Mouse (Mus musculus): ENCODE data around the gene Gm9803. TPM values are rescaled to one million over a fixed set of nuclear protein-coding genes. Genes with fewer than 3 reads are reported as not detected.
"Not testable (repeated sequence)": the region's sequence is repeated elsewhere in the genome, so short reads cannot be mapped to it uniquely, and the experiment has no call there.

The Gm9803 gene
- total RNA-seq (2021) = 10 to 100 TPM in 1 of 2 experiments, not detected in 1; 12.2 TPM

DNA sequence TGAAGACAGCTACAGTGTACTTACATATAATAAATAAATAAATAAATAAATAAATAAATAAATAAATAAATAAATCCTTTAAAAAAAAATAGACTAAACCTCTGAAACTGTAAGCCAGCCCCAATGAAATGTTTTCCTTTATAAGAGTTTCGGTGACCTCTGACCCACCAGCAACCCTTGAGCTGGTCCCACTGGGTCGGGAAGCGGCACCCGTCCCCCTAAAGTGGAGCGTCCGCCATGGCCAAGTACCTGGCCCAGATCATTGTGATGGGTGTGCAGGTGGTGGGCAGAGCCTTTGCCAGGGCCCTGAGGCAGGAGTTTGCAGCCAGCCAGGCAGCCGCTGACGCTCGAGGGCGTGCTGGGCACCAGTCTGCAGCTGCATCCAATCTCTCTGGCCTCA lies at the start of gene Gm9803:
Gene Gm9803 (plus strand): TSS at position 154 of the 400 bp plus-strand sequence.
- DNase-seq (ENCODE audit: low spot score in 2 of 2); intact Hi-C loops (cut with DNase I): not testable (repeated sequence)

DNA sequence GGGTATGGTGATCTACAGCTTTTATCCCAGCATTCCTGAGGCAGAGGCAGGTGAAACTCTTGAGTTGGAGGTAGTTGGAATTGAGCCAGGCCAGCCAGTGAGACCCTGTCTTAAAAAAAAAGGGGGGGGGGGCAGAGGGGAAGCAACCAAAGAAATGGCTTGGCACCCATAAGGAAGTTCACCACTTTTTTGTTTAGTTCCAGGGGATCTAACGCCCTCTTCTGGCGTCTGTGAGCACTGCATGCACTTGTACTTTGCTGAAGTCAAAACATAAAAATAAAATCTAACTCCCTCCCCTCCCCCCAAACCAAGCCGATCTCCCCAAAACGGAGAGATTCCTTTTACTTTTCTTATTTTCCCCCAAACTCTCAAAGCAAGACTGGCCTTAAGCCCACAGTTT lies 48.5 kb upstream of the Gm9803 start:
- DNase-seq (ENCODE audit: low spot score in 2 of 2) = no peak
- intact Hi-C loops (cut with DNase I) = loop anchor here (5.0 kb wide), 1 partner anchor 303 kb away; the partner anchor contains the start of genes 9030612E09Rik and Sobp

DNA sequence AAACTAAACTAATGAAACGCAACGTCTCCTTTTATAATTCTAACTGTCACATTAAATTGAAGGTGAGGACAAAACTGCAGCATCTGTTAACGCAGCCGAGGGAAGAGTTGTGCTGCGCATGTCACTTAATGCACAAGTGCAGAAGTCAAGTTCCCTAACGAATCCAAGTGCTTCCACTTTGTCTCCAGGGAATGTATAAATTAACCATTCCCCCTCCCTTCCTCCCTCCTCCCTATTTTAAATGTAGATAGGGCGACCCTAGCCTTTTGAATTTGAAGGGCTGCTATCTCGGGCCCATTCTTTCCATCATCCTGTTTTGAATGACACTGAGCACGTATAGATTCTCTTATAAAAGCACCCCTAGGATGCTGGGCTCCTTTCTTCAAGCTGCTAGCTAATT lies 46.4 kb upstream of the Gm9803 start:
- no peak for DNase-seq (ENCODE audit: low spot score in 2 of 2)
- intact Hi-C loops (cut with DNase I) = loop anchor here (5.0 kb wide), 1 partner anchor 305 kb away; the partner anchor contains the start of genes 9030612E09Rik and Sobp

DNA sequence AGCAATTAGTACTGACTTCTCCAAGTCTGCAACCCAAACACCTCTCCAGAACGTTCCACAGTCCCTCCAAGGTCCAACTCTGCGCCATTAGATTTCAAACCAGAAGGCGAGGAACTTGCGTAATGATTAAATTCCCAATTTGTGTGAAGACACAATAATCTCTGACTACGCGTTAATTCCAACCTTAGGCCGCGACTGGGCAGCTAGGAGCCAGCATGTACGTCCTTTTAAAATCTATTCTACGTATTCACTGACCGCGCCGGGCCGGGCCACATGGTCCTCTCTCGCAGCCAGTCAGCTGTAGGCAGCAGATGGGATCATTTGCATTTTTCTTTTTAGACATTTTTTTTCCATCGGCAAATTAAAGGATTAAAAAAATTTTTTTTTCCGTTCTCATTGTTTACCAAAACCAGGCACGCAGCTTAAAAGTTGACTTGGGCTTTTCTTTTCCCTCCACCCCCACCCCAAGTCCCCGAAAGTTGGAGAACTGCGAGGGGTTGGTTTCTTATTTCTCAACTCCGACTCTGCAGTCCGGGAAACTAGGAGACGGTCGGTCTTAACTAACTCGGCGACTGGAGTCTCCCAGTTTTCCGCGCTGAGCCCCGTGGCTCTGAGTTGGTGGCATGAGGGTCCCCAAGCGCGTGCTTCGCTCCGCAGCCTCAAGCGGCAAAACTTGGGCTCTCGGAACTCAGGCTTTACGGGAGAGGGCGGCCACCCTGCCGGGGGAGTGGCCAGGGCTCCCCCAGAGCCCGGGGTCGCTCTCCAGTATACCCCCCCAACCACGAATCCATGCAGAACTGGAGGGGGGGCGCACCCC lies 45.8 kb upstream of the Gm9803 start:
- peak; percentile 32 to 52 for DNase-seq (ENCODE audit: low spot score in 2 of 2)
- intact Hi-C loops (cut with DNase I) = loop anchor here (2.0 to 5.0 kb wide), 2 partner anchors 63 to 306 kb away; partner anchors contain the start of genes 1700021F05Rik, 9030612E09Rik and Sobp

DNA sequence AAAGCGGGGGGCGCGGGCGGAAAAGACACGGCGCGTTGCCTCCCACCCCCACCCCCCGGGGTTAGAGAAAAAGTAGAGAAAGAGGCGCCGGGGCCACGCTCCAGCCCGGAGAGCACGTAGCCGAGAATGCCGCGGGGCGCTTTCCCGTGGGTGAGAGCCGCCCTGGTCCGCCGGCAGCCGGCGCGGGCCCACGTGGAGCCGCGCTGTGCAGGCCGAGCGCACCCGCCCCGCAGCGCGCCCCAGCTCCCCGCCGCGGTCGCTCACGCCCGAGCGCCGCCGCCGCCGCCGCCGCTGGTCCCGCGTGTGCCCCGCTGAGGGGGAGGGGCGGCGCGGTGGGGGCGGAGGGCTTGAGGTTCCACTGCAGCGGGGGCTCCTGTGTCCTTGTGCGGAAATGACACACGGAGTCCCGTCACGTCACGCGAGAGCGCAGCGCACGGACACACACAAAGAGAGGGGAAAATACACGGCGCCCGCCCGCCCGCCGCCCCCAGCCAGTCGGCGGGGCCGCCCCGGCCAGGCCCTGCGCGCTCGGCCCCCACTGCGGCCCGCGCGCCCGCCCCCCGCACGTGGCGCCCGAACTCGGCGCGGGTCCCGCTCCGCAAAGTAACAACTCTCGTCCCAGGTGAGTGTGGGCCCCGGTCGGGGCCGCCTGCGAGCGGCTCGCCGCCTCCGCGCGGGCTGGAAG lies 45.0 kb upstream of the Gm9803 start, which contains the start of gene Bend3:
Gene Bend3 (plus strand): TSS at position 81 of the 685 bp plus-strand sequence.
- DNase-seq (ENCODE audit: low spot score in 2 of 2) = peak; percentile 64 to 66
- intact Hi-C loops (cut with DNase I) = loop anchor here (2.0 to 5.0 kb wide), 2 partner anchors 62 to 307 kb away; partner anchors contain the start of genes 1700021F05Rik, 9030612E09Rik and Sobp

DNA sequence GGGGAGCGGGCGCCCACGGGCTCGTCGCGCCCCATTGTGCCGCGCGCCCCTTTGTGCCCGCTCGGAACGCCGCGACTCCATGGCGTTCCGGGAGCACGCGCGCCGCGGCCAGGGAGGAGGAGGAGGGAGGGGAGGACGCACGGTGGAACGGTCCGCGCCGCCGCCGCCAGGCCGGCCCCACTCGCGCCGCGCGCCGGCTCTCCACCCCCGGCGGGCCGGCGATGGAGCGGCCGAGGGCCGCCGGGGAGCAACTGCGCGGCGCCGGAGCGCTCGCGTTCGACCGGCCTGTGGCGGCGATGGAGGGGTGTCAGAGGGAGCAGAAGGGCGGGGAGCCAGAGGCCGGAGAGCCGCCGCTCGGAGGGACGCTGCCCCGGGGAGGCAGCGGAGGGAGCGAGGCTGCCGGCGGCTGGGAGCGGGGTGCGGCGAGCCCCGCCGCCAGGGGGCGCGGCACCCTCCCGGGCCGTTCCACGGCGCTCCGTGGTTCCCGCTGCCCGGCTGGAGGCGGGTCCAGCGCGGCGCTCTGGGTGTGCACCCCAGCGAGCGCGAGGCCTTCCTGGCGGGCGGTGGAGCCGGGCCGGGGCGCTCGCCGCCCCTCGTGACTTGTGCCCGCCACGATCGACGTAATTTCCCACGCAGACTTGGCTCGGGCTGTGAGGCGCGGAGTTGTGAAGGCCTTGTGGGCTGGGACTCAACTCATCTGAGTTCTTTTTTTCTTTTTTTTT lies 44.3 kb upstream of the Gm9803 start:
- intact Hi-C loops (cut with DNase I) = loop anchor here (2.0 to 5.0 kb wide), 2 partner anchors 61 to 307 kb away; partner anchors contain the start of genes 1700021F05Rik, 9030612E09Rik and Sobp
- DNase-seq (ENCODE audit: low spot score in 2 of 2) = peak; percentile 83 to 89

DNA sequence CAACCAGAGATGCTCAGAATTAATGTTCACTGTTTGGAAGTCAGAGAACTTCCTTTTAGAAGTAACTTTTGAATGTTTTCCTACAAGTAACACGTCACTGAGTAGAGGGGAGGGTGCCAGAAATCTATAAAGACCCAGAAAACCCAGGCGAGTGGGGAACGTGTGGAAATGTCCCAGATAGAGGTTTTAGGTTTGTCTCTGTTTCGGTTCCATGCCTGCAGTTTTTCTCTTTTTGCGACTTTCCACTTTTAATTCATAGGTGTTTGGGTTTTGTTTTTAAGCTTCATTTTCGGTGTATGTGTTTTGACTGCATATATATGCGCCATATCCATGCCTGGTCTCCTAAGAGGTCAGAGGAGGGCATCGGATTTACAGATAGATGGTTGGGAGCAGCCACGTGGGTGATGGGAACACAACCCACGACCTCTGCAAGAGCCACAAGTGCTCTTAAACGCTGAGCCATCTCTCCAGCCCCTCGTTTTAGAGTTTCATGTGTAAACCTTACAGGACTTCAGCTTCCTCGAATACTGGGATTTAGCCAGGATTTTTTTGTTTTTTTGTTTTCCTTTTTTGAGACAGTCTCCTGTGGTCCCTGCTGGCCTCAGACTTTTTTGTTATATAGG lies 43.5 kb upstream of the Gm9803 start:
- no peak for DNase-seq (ENCODE audit: low spot score in 2 of 2)
- intact Hi-C loops (cut with DNase I) = no loop called here

DNA sequence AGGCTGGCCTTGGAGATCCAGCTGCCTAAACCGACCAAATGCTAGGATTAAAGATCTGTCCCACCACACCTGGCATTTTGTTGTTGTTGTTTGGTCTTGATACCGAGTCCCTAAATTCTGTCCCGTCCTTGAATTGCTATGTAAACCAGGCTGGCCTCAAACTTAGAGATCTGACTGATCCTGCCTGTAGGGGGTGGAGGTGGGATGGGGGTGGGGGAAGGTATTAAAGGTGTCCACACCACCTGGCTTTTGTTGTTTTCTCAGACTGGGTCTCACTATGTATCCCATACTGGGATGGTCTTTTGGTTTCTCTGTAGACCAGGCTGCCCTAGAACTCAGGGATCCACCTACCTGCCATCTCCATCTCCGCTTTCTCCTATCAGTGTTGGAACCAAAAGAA lies 42.7 kb upstream of the Gm9803 start:
- intact Hi-C loops (cut with DNase I) = no loop called here
- DNase-seq (ENCODE audit: low spot score in 2 of 2) = no peak

DNA sequence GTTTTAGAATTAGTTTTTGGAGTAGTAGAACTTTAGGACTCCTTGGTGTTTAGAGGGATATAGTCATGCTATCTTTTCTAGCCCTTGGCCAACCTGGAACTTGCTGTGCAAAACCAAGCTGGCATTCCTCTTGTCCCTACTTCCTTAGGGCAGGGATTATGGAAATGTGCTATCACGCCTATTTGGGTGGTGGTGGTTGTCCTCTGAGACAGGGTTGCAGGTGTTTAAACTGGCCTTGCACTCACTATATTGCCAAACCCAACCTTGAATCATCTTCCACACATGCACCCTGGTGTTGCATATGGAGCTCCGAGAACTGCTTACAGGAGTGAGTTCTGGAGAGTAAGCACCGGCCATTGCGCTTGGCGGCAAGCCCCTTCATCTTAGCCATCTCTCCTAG lies 41.9 kb upstream of the Gm9803 start:
- intact Hi-C loops (cut with DNase I) = no loop called here
- DNase-seq (ENCODE audit: low spot score in 2 of 2) = no peak

DNA sequence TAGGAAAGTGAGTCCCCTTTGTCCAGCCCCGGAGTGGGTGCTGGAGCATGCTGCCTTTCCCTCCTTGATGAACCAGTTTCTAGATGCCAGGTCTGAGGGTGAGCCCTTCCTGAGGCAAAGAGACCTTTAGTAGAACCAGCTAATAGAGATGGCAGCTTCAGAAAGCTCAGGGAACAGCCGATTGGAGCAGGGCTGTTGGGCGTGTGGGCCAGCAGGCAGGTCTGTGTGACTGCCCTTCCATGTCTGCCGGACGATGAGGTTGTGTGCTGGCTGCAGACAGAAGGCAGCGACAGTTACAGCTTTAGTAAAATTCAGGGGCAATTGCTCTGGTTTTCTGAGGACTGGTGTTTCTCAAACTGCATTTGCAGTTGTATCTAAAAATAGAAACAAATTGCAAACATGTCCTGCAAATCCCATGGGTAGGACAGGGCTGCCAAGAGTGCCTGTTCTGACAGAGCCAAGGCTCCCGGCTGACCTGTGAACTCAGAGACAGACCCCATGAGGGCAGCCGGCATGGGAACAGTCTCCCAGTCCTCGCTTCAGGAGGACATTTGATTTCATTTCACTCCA lies 40.4 kb upstream of the Gm9803 start:
- no peak for DNase-seq (ENCODE audit: low spot score in 2 of 2)
- intact Hi-C loops (cut with DNase I) = no loop called here

DNA sequence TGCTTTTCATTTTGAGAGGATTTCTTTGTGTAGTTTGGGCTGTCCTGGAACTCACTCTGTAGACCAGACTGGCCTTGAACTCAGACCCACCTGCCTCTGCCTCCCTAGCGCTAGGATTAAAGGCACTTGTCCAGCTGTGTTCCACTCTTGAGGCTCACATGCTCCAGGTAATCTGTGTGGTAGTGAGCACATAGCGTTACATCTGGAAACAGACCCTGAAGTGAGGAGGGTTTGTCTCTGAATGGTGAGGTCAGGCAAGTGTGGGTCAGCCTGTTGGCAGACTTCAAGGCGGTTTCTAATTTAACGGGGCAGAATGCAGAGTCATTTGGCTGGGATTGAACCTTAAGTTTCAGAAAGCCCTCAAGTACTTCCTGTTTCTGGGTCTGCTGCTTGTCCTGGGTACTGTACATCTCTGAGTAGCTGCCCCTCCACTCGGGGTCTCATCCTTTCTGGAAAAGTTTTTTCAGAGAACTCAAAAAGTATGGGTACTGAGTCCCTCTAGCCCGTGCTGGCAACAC lies 38.1 kb upstream of the Gm9803 start:
- no peak for DNase-seq (ENCODE audit: low spot score in 2 of 2)
- intact Hi-C loops (cut with DNase I) = no loop called here

DNA sequence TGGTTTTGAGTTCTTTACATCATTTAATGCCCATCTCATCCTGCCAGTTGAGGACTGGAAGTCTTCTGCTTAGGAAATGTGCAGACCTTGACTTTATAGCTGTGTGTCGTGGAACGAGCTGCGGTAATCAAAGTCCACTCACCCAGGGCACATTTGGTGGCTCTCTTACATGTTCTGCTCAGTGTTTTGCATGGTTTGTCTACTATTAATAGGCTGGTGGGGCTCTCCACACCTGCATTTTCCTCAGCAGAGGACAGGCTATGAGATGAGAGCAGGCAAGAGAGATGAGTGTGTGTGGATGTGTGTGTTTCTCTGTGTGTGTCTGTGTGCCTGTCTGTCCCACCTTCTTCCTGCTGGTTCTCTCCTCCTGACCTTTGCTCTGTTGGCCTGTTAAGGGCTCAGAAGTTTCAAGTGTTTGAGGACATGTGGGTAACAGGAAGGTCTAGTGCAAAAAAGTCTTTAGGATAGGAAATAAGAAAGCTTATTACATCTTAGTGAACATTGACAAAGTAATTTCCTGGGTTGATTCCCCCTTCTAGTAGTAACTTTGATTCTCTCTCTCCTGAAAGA lies 36.4 kb upstream of the Gm9803 start:
- intact Hi-C loops (cut with DNase I) = no loop called here
- no peak for DNase-seq (ENCODE audit: low spot score in 2 of 2)

DNA sequence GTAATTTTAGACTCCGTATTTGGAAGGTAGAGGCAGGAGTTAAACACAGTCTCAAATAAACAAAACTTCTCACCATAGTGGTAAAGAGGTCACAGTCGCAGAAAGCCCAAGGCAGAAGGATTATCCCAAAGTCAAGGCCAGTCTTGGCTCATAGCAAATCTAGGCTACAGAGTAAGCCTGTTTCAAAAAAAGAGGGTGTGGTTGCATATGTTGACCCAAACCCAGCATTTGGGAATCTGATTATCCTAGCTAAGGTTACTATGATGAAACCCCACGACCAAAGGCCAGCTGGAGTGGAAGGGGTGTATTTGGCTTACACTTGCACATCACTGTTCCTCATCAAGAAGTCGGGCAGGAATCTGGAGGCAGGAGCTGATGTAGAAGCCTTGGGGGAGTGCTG lies 35.6 kb upstream of the Gm9803 start:
- DNase-seq (ENCODE audit: low spot score in 2 of 2) = no peak
- intact Hi-C loops (cut with DNase I) = no loop called here

DNA sequence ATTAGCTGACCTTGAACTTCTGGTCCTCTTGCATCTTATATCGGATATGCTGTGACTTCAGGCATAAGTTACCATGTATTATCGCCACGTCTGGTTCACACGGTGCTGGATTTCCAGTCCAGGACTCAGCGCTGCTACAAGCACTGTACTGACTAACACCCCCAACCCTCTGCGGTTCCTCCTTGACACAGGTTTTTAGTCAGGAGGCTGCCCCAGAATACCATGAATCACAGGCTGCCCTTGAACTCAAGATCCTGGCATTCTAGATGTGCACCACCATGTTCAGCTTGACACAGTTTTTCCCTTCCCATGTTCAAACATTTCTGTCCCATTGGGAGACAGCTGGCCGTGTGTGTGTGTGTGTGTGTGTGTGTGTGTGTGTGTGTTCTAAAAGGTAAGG lies 34.7 kb upstream of the Gm9803 start:
- no peak for DNase-seq (ENCODE audit: low spot score in 2 of 2)
- intact Hi-C loops (cut with DNase I) = no loop called here

DNA sequence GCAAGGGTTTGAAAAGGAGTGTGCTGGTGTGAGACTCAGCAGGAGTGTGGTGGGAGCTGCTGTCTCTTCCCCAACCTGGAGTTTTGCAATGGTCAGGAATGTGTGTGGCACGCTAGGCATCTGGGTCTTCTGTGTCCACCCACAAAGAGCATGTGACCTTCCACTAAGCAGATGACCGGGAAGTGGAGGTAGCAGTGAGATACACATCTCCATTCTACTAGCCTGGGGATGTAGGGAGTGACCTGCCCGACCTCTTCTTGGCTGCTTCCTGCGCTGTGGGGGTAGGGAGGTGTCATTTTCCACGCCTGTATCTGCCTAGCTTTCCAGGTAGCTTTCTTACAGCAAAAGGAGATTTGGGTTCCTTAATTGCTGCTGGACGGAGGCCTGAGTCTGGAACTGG lies 34.3 kb upstream of the Gm9803 start:
- no peak for DNase-seq (ENCODE audit: low spot score in 2 of 2)
- intact Hi-C loops (cut with DNase I) = no loop called here

DNA sequence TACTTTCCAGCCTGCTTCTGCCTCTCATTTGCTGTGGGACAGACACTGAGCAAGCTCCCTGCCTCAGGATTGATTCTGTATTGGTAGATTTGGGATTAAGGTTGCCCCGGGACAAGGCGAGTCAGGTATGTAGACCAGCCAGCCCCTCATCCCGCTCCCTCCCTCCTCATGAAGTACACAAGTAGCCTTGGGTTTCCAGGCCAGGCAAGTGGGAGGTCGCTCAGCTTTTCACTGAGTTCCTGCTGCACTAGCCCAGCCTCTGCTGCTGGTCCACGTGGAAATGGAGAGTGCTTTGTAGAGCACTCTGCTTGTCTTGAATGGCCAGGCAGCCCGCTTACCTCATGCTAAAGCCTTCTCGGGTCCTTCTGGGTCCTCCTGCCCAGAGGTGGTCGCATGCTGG lies 33.9 kb upstream of the Gm9803 start:
- intact Hi-C loops (cut with DNase I) = no loop called here
- no peak for DNase-seq (ENCODE audit: low spot score in 2 of 2)

DNA sequence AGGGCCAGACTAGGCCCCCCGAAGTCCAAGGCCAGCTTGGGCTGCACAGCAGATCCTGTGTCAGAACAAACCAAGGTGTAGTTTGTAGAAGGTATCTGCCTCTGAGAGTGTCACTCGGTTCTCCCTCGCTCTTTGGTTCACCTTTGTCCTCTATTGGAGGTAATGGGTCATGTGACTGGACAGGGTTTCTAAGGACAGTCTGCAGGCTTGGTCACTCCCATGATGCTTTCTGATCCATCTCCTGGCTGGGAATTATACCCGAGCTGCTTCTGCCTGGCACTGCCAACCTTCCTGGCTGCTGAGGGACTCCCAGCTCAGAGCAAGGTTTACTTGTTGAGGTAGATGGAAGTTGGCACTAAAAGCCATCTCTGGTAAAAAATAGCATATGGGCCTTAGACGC lies 33.0 kb upstream of the Gm9803 start:
- intact Hi-C loops (cut with DNase I) = no loop called here

DNA sequence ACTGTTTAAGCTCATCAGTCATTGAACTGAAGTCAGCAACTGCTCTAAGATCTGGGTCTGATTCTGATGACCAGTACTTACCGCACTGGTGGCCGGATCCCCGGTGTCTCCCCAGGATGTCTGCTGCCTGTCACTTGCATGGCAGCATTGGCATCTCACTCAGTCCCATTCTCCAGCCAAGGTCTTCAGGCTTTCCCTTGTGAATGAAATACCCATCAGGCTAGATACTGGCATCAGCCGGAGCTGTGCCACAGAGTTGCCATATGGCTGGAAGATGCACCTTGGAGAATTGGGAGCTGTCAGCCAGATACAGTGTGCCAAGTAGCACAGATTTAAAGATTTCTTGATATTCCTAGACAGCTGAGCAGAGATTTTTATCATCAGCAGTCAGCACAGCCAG lies 21.3 kb upstream of the Gm9803 start:
- intact Hi-C loops (cut with DNase I) = no loop called here

More for the DNA sequence above, 33.0 kb upstream of the Gm9803 start:
- DNase-seq (ENCODE audit: low spot score in 2 of 2) = no peak

DNA sequence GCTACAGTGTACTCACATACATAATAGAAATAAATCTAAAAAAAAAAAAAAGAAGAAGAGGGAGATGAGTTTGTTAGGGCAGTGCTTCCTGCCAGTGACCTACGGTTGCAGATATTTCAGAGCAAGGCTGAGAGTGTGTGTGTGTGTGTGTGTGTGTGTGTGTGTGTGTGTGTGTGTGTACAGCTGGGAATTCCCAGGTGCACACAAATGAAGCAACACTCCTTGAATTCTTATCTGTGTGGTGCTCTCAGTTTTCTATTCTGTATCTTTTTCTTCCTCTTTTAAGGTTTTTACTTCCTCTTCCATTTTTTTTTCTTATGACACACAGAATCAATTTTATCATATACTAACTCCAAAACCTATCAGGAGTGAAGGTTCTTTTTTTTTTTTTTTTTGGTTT lies 19.6 kb upstream of the Gm9803 start:
- no peak for DNase-seq (ENCODE audit: low spot score in 2 of 2)
- intact Hi-C loops (cut with DNase I) = no loop called here

More for the DNA sequence above, 21.3 kb upstream of the Gm9803 start:
- no peak for DNase-seq (ENCODE audit: low spot score in 2 of 2)

All from left cerebral cortex, postnatal 36 days (tissue).